Mouse (Mus musculus) lung, embryonic 15.5 days (tissue): ENCODE measurements around the gene Allc. TPM values are rescaled to one million over a fixed set of nuclear protein-coding genes. Genes with fewer than 3 reads are reported as not detected.

Experiments
- ATAC-seq: fragments of 200-750 bp; cut with Nextera tagmentation; 2 replicates; pipeline ENCODE4 v1.8.0; 2017; ENCODE audit warnings: moderate number of reproducible peaks, borderline replicate concordance; ENCODE audit not compliant: low FRiP score, low TSS enrichment; ENCODE audit errors: extremely low read depth
- H3K27ac ChIP-seq: fragments of 300-500 bp; sonication (generic); 2 replicates; pipeline ENCODE4 v1.5.1; 2015; ENCODE audit warnings: moderate library complexity, mild to moderate bottlenecking, inconsistent platforms
- H3K27me3 ChIP-seq: fragments of 300-500 bp; sonication (generic); 2 replicates; pipeline ENCODE4 v1.6.1; 2015; ENCODE audit warnings: inconsistent platforms
- H3K36me3 ChIP-seq: fragments of 300-500 bp; sonication (generic); 2 replicates; pipeline ENCODE4 v1.6.1; 2015; ENCODE audit warnings: inconsistent platforms
- H3K4me1 ChIP-seq: fragments of 300-500 bp; sonication (generic); 2 replicates; pipeline ENCODE4 v1.6.1; 2015; ENCODE audit warnings: inconsistent platforms
- H3K4me2 ChIP-seq: fragments of 300-500 bp; sonication (generic); 2 replicates; pipeline ENCODE4 v1.6.1; 2015; ENCODE audit warnings: inconsistent platforms, mild to moderate bottlenecking, moderate library complexity
- H3K4me3 ChIP-seq: fragments of 300-500 bp; sonication (generic); 2 replicates; pipeline ENCODE4 v1.5.1; 2015; ENCODE audit warnings: mild to moderate bottlenecking, inconsistent platforms
- H3K9ac ChIP-seq: fragments of 300-500 bp; sonication (generic); 2 replicates; pipeline ENCODE4 v1.6.1; 2015; ENCODE audit warnings: inconsistent platforms
- H3K9me3 ChIP-seq: fragments of 300-500 bp; sonication (generic); 2 replicates; pipeline ENCODE4 v1.6.1; 2016; ENCODE audit warnings: inconsistent platforms
- WGBS: fragments of 180-500 bp; shearing (Covaris S2); methylation state at CpG from one replicate; pipeline ENCODE4 v1.1.7; 2015; 5-methylcytosine and 5-hydroxymethylcytosine counted together
- polyA plus RNA-seq: library from polyadenylated mRNA; unstranded; fragments of >200 nt; fragmentation: Nextera tagmentation; extraction: Ambion mirVana; gene quantifications from 2 replicates; pipeline ENCODE4 v1.2.1, GENCODE M21; 2015

Allc gene
- polyA plus RNA-seq, 1 experiment from 2014 or later, result 0.10 TPM

GRCm38 (mm10) chr12:28607546-28608305 is 25.4 kb upstream of the Allc start:
- 54% methylated on average over 17 of the region's 17 CpGs for WGBS
- Histone ChIP-seq H3K4me2 (no peak overlapping the region), H3K36me3 (no peaks in the 10 kb centered on the region), H3K27me3 (no peaks in the 10 kb centered on the region), H3K27ac (no peak overlapping the region; the same call in 1 of the 2 replicates), H3K4me3 (no peak overlapping the region), H3K9ac (no peak overlapping the region), H3K4me1 (peaks cover 12% of the 10 kb centered on the region), H3K9me3 (no peaks in the 10 kb centered on the region)
- ATAC-seq, result peak; percentile 45; the same call in 1 of the 2 replicates

DNA sequence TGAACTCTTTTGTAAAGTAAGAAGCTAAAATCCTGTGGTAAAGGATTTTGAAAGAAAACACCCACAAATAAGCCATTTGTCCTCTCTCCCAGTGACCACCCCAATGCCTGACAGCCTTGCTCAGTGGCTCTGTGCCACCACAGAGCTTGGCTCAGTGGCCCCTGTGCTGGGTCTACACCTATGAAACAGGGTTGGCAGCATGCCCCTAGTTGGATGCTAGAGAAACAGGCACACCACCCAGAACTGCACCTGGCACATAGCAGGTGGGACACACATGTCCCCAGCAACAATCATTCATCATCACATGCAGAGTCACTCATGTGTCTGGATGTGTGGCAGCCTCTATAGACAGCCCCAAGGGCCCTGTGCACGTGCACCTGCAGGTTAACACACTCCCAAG is 21.2 kb upstream of the Allc start:
- H3K4me2 ChIP-seq, result no peak overlapping the region
- no peak overlapping the region for H3K9ac ChIP-seq
- H3K27ac ChIP-seq, result no peak overlapping the region
- no peaks in the 10 kb centered on the region for H3K27me3 ChIP-seq
- H3K36me3 ChIP-seq, result no peaks in the 10 kb centered on the region
- peaks cover 18% of the 10 kb centered on the region for H3K4me1 ChIP-seq
- H3K9me3 ChIP-seq, result no peaks in the 10 kb centered on the region
- WGBS, result 50% methylated on average over 1 of the region's 1 CpGs
- ATAC-seq, result no peak
- H3K4me3 ChIP-seq, result no peak overlapping the region

- Histone ChIP-seq H3K4me1 (peaks cover 13% of the 10 kb centered on the region), H3K9me3 (no peaks in the 10 kb centered on the region), H3K27ac (no peak overlapping the region), H3K27me3 (no peaks in the 10 kb centered on the region), H3K4me3 (no peak overlapping the region), H3K4me2 (no peak overlapping the region), H3K9ac (no peak overlapping the region), H3K36me3 (no peaks in the 10 kb centered on the region)
- 17% methylated on average over 4 of the region's 4 CpGs for WGBS
- ATAC-seq, result no peak
Measured at GRCm38 (mm10) chr12:28602259-28602658, 19.9 kb upstream of the Allc start.

DNA sequence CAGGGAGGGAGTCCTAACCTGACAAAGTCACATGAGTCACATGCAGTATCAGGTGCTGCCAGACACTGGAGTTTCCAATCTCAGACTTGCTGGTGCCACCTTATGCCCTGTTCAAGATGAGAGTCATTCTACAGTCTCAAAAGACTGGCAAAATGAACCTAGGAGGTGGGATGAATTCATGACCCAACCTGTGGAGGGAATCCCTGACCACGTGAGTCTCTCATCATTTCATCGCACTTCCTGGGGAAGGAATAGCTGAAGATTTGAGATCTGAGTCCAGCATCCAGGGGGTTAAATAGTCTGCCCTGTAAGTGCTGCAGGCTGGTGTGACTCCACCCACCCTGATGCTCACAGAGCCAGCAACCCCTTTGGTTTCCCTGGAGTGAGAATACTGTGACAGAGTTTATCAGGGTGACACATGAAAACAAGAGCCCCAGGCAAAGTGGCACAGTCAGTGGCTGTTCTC is 16.2 kb upstream of the Allc start:
- Histone ChIP-seq H3K27ac (no peak overlapping the region), H3K27me3 (no peaks in the 10 kb centered on the region), H3K36me3 (no peaks in the 10 kb centered on the region), H3K4me3 (no peak overlapping the region), H3K4me1 (peaks cover 11% of the 10 kb centered on the region; the same call in 1 of the 2 replicates), H3K9me3 (no peaks in the 10 kb centered on the region), H3K4me2 (no peak overlapping the region), H3K9ac (no peak overlapping the region)
- no peak for ATAC-seq
- 32% methylated on average over 2 of the region's 2 CpGs for WGBS

DNA sequence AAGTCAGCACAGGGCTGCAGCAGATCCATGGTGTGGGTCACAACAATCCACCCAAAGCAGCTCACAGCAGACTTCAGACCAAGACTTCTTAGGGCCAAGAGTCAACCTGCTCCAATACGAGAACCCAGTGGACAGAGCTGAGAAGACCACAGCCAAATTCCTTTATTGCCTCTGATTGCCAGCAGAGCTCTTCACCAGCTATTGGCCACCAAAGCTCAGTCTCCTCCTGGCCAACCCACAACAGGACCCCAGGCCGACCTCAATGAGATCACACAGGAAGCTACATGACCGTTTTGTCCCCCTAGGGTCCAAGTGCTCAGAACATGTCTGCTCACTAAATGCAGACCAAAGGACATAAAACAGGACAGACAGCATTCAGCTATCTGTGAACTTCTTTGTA is 15.8 kb upstream of the Allc start:
- H3K4me2 ChIP-seq, result no peak overlapping the region
- 50% methylated on average over 3 of the region's 3 CpGs for WGBS
- H3K9me3 ChIP-seq, result no peaks in the 10 kb centered on the region
- no peak overlapping the region for H3K27ac ChIP-seq
- no peaks in the 10 kb centered on the region for H3K36me3 ChIP-seq
- no peak for ATAC-seq
- H3K4me3 ChIP-seq, result no peak overlapping the region
- no peaks in the 10 kb centered on the region for H3K27me3 ChIP-seq
- peaks cover 11% of the 10 kb centered on the region; the same call in 1 of the 2 replicates for H3K4me1 ChIP-seq
- H3K9ac ChIP-seq, result no peak overlapping the region

- H3K36me3 ChIP-seq, result no peaks in the 10 kb centered on the region
- H3K27me3 ChIP-seq, result no peaks in the 10 kb centered on the region
- peaks cover 11% of the 10 kb centered on the region; the same call in 1 of the 2 replicates for H3K4me1 ChIP-seq
- H3K27ac ChIP-seq, result no peak overlapping the region
- no peak for ATAC-seq
- no peaks in the 10 kb centered on the region for H3K9me3 ChIP-seq
- WGBS, result 59% methylated on average over 9 of the region's 9 CpGs
- no peak overlapping the region for H3K9ac ChIP-seq
- H3K4me3 ChIP-seq, result no peak overlapping the region
- no peak overlapping the region for H3K4me2 ChIP-seq
Measured at GRCm38 (mm10) chr12:28597699-28598098, 15.4 kb upstream of the Allc start.

GRCm38 (mm10) chr12:28596851-28597250 is 14.5 kb upstream of the Allc start:
- Histone ChIP-seq H3K9ac (no peak overlapping the region), H3K4me1 (0 out of 2 replicates have a peak, but pooled peaks cover 7% of the 10 kb centered on the region), H3K36me3 (no peaks in the 10 kb centered on the region)

GRCm38 (mm10) chr12:28590428-28590827 is 8.1 kb upstream of the Allc start:
- H3K9me3 ChIP-seq, result no peaks in the 10 kb centered on the region
- no peak overlapping the region for H3K4me3 ChIP-seq
- peaks cover 9% of the 10 kb centered on the region for H3K4me1 ChIP-seq
- peaks cover 6% of the 10 kb centered on the region; the same call in 1 of the 2 replicates for H3K27me3 ChIP-seq
- ATAC-seq, result peak; percentile 21; the same call in 1 of the 2 replicates
- no peaks in the 10 kb centered on the region for H3K36me3 ChIP-seq
- H3K9ac ChIP-seq, result no peak overlapping the region
- H3K27ac ChIP-seq, result no peak overlapping the region
- H3K4me2 ChIP-seq, result no peak overlapping the region
- 32% methylated on average over 13 of the region's 13 CpGs for WGBS

More at GRCm38 (mm10) chr12:28596851-28597250, 14.5 kb upstream of the Allc start:
- H3K27me3 ChIP-seq, result no peaks in the 10 kb centered on the region
- no peak overlapping the region for H3K27ac ChIP-seq
- no peaks in the 10 kb centered on the region for H3K9me3 ChIP-seq
- H3K4me3 ChIP-seq, result no peak overlapping the region
- no peak overlapping the region for H3K4me2 ChIP-seq
- ATAC-seq, result no peak

DNA sequence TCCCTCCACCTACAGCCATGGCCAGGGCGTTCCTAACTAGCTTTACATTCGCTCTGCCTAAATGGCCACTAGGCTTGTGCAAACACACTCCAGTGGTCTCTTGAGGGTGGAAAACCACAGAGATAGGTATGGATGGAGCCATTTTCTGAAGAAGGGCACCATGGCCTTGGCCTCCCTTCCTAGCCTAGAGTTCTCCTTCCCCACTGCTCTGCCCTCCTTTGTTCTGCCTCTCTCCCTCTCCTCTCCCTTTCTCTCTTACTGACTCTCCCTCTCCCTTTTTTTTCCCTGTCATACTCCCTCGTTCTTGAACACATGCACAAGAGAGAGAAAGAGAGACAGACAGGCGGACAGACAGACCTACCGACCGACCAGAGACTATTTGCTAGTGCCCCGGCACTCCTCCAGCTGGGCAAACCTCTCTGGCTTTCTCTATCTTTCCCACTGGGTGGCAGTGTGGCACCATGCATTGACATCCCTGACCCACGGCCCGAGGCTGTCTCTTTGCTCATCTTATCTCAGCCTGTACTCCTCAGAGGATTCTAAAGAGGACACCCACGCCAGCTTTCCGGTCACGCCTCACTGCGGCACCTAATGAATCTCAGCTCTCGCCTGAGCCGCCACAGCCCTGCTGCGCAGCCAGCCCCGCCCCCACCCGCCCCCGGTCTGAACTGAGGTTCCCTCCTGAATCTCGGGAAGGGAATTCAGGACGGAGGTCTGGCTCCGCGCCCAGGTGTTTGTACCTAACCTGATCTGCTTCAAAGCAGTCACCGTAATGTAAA is 7.0 kb upstream of the Allc start:
- peak overlapping the region; percentile 36 for H3K4me3 ChIP-seq
- peaks cover 9% of the 10 kb centered on the region for H3K4me1 ChIP-seq
- no peaks in the 10 kb centered on the region for H3K9me3 ChIP-seq
- peak; percentile 87 for ATAC-seq
- no peaks in the 10 kb centered on the region for H3K36me3 ChIP-seq
- WGBS, result 6% methylated on average over 24 of the region's 24 CpGs
- no peak overlapping the region for H3K27ac ChIP-seq
- H3K27me3 ChIP-seq, result peaks cover 6% of the 10 kb centered on the region; the same call in 1 of the 2 replicates
- peak overlapping the region; percentile 68 for H3K4me2 ChIP-seq
- no peak overlapping the region for H3K9ac ChIP-seq

- Histone ChIP-seq H3K4me3 (no peak overlapping the region), H3K4me1 (peaks cover 9% of the 10 kb centered on the region), H3K27ac (no peak overlapping the region), H3K4me2 (no peak overlapping the region), H3K27me3 (peaks cover 6% of the 10 kb centered on the region; the same call in 1 of the 2 replicates), H3K9me3 (no peaks in the 10 kb centered on the region), H3K36me3 (no peaks in the 10 kb centered on the region), H3K9ac (no peak overlapping the region)
- no peak for ATAC-seq
- 77% methylated on average over 6 of the region's 6 CpGs for WGBS
Measured at GRCm38 (mm10) chr12:28587949-28588348, 5.6 kb upstream of the Allc start.

DNA sequence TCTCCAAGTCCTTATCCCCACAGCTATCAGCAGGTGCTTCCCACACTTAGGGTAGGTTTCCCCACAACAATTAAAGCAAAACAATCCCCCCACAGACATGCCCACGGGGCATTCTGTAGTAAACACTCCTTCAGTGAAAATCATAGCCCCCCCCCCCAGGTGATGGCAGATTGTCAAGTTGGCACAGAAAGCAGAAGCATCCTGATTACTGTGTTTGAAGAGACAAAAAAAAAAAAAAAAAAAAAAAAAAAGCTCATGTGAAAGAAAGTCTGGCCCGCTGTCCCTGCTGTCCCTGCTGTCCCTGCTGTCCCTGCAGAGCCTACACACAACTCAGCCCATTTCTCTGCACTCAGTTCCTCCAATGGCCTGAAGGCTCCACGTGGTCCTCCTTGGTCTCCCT is 1.7 kb upstream of the Allc start:
- no peak for ATAC-seq
- no peak overlapping the region for H3K27ac ChIP-seq

GRCm38 (mm10) chr12:28579132-28579531 is 3.2 kb downstream of the Allc start:
- Histone ChIP-seq H3K27ac (no peak overlapping the region), H3K4me2 (no peak overlapping the region), H3K27me3 (no peaks in the 10 kb centered on the region), H3K4me1 (no peaks in the 10 kb centered on the region), H3K36me3 (no peaks in the 10 kb centered on the region), H3K9ac (no peak overlapping the region), H3K9me3 (no peaks in the 10 kb centered on the region), H3K4me3 (no peak overlapping the region)
- no peak for ATAC-seq
- WGBS, result 30% methylated on average over 4 of the region's 4 CpGs

More for the DNA sequence above, 1.7 kb upstream of the Allc start:
- Histone ChIP-seq H3K4me1 (no peaks in the 10 kb centered on the region), H3K27me3 (no peaks in the 10 kb centered on the region), H3K9ac (no peak overlapping the region), H3K4me2 (no peak overlapping the region), H3K36me3 (no peaks in the 10 kb centered on the region), H3K9me3 (no peaks in the 10 kb centered on the region), H3K4me3 (no peak overlapping the region)
- 46% methylated on average over 3 of the region's 3 CpGs for WGBS
